8 mouse cellular contexts compared by ENCODE assay signal in the genomic region with DNA sequence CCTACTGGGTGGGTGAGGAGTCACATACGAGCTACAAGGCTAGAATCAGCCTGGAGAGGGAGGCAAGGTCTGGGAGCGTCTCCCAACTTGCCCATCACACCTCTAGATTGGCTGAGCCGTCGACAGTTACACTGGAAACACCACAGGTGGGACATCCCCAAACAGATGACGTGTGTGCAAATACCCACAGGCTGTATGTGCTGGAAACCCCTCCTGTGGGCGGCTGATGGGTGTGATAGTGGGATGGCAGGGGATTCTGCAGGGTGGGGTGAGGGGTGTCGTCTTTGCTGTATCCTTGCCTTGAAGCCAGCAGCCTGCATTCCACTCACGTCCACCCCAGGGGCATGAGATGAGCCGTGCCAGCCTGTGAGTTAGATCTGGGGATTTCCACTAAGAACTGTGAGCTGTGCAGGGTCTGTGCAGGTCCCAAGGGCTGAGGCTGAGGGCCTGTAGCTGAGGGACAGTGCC. TPM values are rescaled to one million over a fixed set of nuclear protein-coding genes. Genes with fewer than 3 reads are reported as not detected.
DNase-seq lines count a peak whose midpoint lies in the region; ATAC-seq lines count a peak whose summit lies in the region.

No protein-coding gene starts in this region.

- peak overlapping the region; percentile 86 for H3K9ac ChIP-seq in heart, embryonic 13.5 days
- H3K9ac ChIP-seq in forebrain, embryonic 14.5 days (ENCODE audit: low read length): peak overlapping the region; percentile 61
- H3K9ac ChIP-seq in liver, embryonic 15.5 days: peak overlapping the region; percentile 27; the same call in 1 of the 2 replicates

- H3K4me3 ChIP-seq in heart, embryonic 13.5 days: peak overlapping the region; percentile 72
- peak overlapping the region; percentile 35 for H3K4me3 ChIP-seq in forebrain, embryonic 14.5 days (ENCODE audit: low read depth, low read length)
- H3K4me3 ChIP-seq in liver, embryonic 15.5 days (replicated peaks): peak overlapping the region; percentile 52

- peak overlapping the region; percentile 86 for H3K4me2 ChIP-seq in heart, embryonic 13.5 days
- H3K4me2 ChIP-seq in forebrain, embryonic 14.5 days (ENCODE audit: low read length): peak overlapping the region; percentile 60
- peak overlapping the region; percentile 66 for H3K4me2 ChIP-seq in liver, embryonic 15.5 days

- no peaks in the 10 kb centered on the region for H3K9me3 ChIP-seq in heart, embryonic 13.5 days
- H3K9me3 ChIP-seq in forebrain, embryonic 14.5 days (replicated peaks; ENCODE audit: control insufficient read depth, low read length): no peaks in the 10 kb centered on the region
- no peaks in the 10 kb centered on the region for H3K9me3 ChIP-seq in liver, embryonic 15.5 days (replicated peaks)

- H3K4me1 ChIP-seq in heart, embryonic 13.5 days: peaks cover 41% of the 10 kb centered on the region
- peaks cover 8% of the 10 kb centered on the region for H3K4me1 ChIP-seq in forebrain, embryonic 14.5 days (ENCODE audit: control insufficient read depth, insufficient read depth, low read length)
- H3K4me1 ChIP-seq in liver, embryonic 15.5 days (replicated peaks): peaks cover 34% of the 10 kb centered on the region

- H3K27ac ChIP-seq in heart, embryonic 13.5 days (replicated peaks): peak overlapping the region; percentile 96
- H3K27ac ChIP-seq in forebrain, embryonic 14.5 days (ENCODE audit: low read depth, low read length): peak overlapping the region; percentile 79; the same call in 1 of the 2 replicates
- H3K27ac ChIP-seq in liver, embryonic 15.5 days (replicated peaks): no peak overlapping the region

- ATAC-seq in heart, embryonic 13.5 days (ENCODE audit: extremely low read depth, insufficient number of reproducible peaks, low FRiP score, low TSS enrichment): no peak
- ATAC-seq in forebrain, embryonic 14.5 days: no peak
- ATAC-seq in liver, embryonic 15.5 days (ENCODE audit: insufficient read depth): no peak

- WGBS in heart, embryonic 13.5 days: 46% methylated on average over 9 of the region's 9 CpGs
- WGBS in forebrain, embryonic 14.5 days: 69% methylated on average over 9 of the region's 9 CpGs
- 53% methylated on average over 9 of the region's 9 CpGs for WGBS in liver, embryonic 15.5 days (ENCODE audit: insufficient replicate concordance)

- peaks cover 31% of the 10 kb centered on the region for H3K36me3 ChIP-seq in heart, embryonic 13.5 days
- 0 out of 2 replicates have a peak, but pooled peaks cover 4% of the 10 kb centered on the region for H3K36me3 ChIP-seq in forebrain, embryonic 14.5 days (ENCODE audit: control insufficient read depth, insufficient read depth, low read length)
- 0 out of 2 replicates have a peak, but pooled peaks cover 6% of the 10 kb centered on the region for H3K36me3 ChIP-seq in liver, embryonic 15.5 days (replicated peaks)

- DNase-seq in heart, adult 18-20 months: no peak
- DNase-seq in ES-CJ7 (ENCODE audit: low read depth, low spot score): peak; percentile 22
- DNase-seq in forebrain, embryonic 14.5 days (ENCODE audit: low spot score): no peak
- no peak for DNase-seq in urinary bladder, postnatal 14 days (ENCODE audit: low spot score)
- DNase-seq in gastrocnemius, adult 18-20 months (ENCODE audit: low spot score): no peak
- no peak for DNase-seq in thymus, postnatal 10 days (ENCODE audit: low spot score in 2 of 2)

- peaks cover 18% of the 10 kb centered on the region for H3K27me3 ChIP-seq in heart, embryonic 13.5 days (replicated peaks)
- peaks cover 16% of the 10 kb centered on the region for H3K27me3 ChIP-seq in forebrain, embryonic 14.5 days (replicated peaks; ENCODE audit: control insufficient read depth, insufficient read depth, low read length)
- H3K27me3 ChIP-seq in liver, embryonic 15.5 days: peaks cover 21% of the 10 kb centered on the region

RNA-seq across cellular contexts. Expression of a gene that starts 4.7 kb away (rescaled TPM):
- 1.9 and 2.0 TPM in 2 replicates for polyA plus RNA-seq in heart, embryonic 13.5 days (2015; fragmentation: Nextera tagmentation; extraction: Ambion mirVana)
- under 1 TPM; 0.45 to 0.49 TPM for total RNA-seq in heart, adult 18-20 months (2021)
- polyA plus RNA-seq in forebrain, embryonic 14.5 days (2014; fragmentation: Nextera tagmentation; extraction: Ambion mirVana): 0.40 and 0.53 TPM in 2 replicates
- 0.66 and 0.73 TPM in 2 replicates for polyA plus RNA-seq in liver, embryonic 15.5 days (2015; fragmentation: Nextera tagmentation; extraction: Ambion mirVana)
- total RNA-seq in gastrocnemius, adult 18-20 months (2021): not detected

RNA-seq across cellular contexts. Expression of a gene that starts 17.0 kb away (rescaled TPM):
- 0.42 and 0.47 TPM in 2 replicates for polyA plus RNA-seq in heart, embryonic 13.5 days (2015; fragmentation: Nextera tagmentation; extraction: Ambion mirVana)
- 1 to 10 TPM in 1 of 2 experiments, under 1 TPM in 1; 0.25 to 1.0 TPM for total RNA-seq in heart, adult 18-20 months (2021)
- 0.43 and 0.60 TPM in 2 replicates for polyA plus RNA-seq in forebrain, embryonic 14.5 days (2014; fragmentation: Nextera tagmentation; extraction: Ambion mirVana)
- 0.23 and 0.51 TPM in 2 replicates for polyA plus RNA-seq in liver, embryonic 15.5 days (2015; fragmentation: Nextera tagmentation; extraction: Ambion mirVana)
- total RNA-seq in gastrocnemius, adult 18-20 months (2021): 1 to 10 TPM; 1.2 to 1.3 TPM

RNA-seq across cellular contexts. Expression of a gene that starts 28.5 kb away (rescaled TPM):
- polyA plus RNA-seq in heart, embryonic 13.5 days (2015; fragmentation: Nextera tagmentation; extraction: Ambion mirVana): 0.60 and 0.66 TPM in 2 replicates
- under 1 TPM in 1 of 2 experiments, not detected in 1; 0.33 TPM for total RNA-seq in heart, adult 18-20 months (2021)
- not detected in 2 replicates for polyA plus RNA-seq in forebrain, embryonic 14.5 days (2014; fragmentation: Nextera tagmentation; extraction: Ambion mirVana)
- 0.22 and 0.58 TPM in 2 replicates for polyA plus RNA-seq in liver, embryonic 15.5 days (2015; fragmentation: Nextera tagmentation; extraction: Ambion mirVana)
- not detected for total RNA-seq in gastrocnemius, adult 18-20 months (2021)

RNA-seq across cellular contexts. Expression of a gene that starts 38.0 kb away (rescaled TPM):
- polyA plus RNA-seq in heart, embryonic 13.5 days (2015; fragmentation: Nextera tagmentation; extraction: Ambion mirVana): 127 and 136 TPM in 2 replicates
- total RNA-seq in heart, adult 18-20 months (2021): 10 to 100 TPM; 82.1 to 89.0 TPM
- 124 and 127 TPM in 2 replicates for polyA plus RNA-seq in forebrain, embryonic 14.5 days (2014; fragmentation: Nextera tagmentation; extraction: Ambion mirVana)
- polyA plus RNA-seq in liver, embryonic 15.5 days (2015; fragmentation: Nextera tagmentation; extraction: Ambion mirVana): 77.0 and 81.4 TPM in 2 replicates
- 10 to 100 TPM; 77.2 to 85.0 TPM for total RNA-seq in gastrocnemius, adult 18-20 months (2021)

RNA-seq across cellular contexts. Expression of a gene that starts 38.2 kb away (rescaled TPM):
- 8.8 and 10.7 TPM in 2 replicates for polyA plus RNA-seq in heart, embryonic 13.5 days (2015; fragmentation: Nextera tagmentation; extraction: Ambion mirVana)
- 1 to 10 TPM; 2.7 to 3.1 TPM for total RNA-seq in heart, adult 18-20 months (2021)
- 27.6 and 29.6 TPM in 2 replicates for polyA plus RNA-seq in forebrain, embryonic 14.5 days (2014; fragmentation: Nextera tagmentation; extraction: Ambion mirVana)
- polyA plus RNA-seq in liver, embryonic 15.5 days (2015; fragmentation: Nextera tagmentation; extraction: Ambion mirVana): 4.4 and 4.6 TPM in 2 replicates
- total RNA-seq in gastrocnemius, adult 18-20 months (2021): 1 to 10 TPM; 1.3 TPM

Comparison
In these comparisons a context has a peak if more than half of its experiments do, and no peak if none do; other contexts are left out.
1. H3K9ac ChIP-seq: peak in every context shown above with its lines; median percentile 86 in heart, embryonic 13.5 days; 61 in forebrain, embryonic 14.5 days; 27 in liver, embryonic 15.5 days.